ENCODE assay signal across 8 mouse cellular contexts in the genomic region with DNA sequence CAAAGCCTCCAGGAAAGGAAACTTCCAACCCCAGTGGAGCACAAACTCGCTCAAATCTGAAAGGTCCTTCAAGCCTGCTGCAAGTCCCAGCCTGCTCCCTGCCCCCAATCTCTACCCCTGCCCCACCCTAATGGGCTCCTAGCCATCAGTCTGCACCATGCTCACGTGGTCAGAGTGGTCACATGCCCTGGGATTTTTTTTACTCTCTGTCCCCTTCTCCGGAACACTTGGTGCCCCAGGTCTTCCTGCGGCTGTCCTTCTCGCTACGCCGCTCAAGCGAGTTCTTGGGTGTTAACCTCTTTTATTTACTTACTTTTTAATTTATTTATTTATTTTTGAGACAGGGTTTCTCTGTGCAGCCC. TPM values are rescaled to one million over a fixed set of nuclear protein-coding genes. Genes with fewer than 3 reads are reported as not detected.
A peak's percentile ranks its signal among the peaks of the same experiment; 100 is the strongest.
DNase-seq lines count a peak whose midpoint lies in the region.

No protein-coding gene starts in this region.

- peak; percentile 62 for DNase-seq in adrenal gland, adult 2 months
- DNase-seq in adrenal gland, adult 18-20 months (ENCODE audit: low spot score in 2 of 2): no peak
- peak; percentile 47 to 56 for DNase-seq in spleen, adult 18-20 months
- no peak for DNase-seq in spleen, postnatal 10 days (ENCODE audit: low spot score in 2 of 2)
- peak; percentile 90 for DNase-seq in kidney, adult 18-20 months
- DNase-seq in lung, postnatal 4 days: peak; percentile 73 to 81
- no peak for DNase-seq in thymus, postnatal 4 days
- DNase-seq in thymus, postnatal 36 days: no peak

RNA-seq across cellular contexts. Expression of a gene that starts 25.7 kb away (rescaled TPM):
- 10 to 100 TPM; 57.7 to 66.4 TPM for total RNA-seq in adrenal gland, adult 2 months (2021)
- 55.1 and 65.8 TPM in 2 replicates for polyA plus RNA-seq in adrenal gland, adult 2 months (2012; rRNA removed)
- total RNA-seq in adrenal gland, adult 18-20 months (2021): 10 to 100 TPM; 62.7 to 75.9 TPM

RNA-seq across cellular contexts. Expression of a gene that starts 45.7 kb away (rescaled TPM):
- 100 to 1,000 TPM in 1 of 2 experiments, 10 to 100 TPM in 1; 96.2 to 200 TPM for total RNA-seq in adrenal gland, adult 2 months (2021)
- 147 and 150 TPM in 2 replicates for polyA plus RNA-seq in adrenal gland, adult 2 months (2012; rRNA removed)
- 100 to 1,000 TPM; 116 to 190 TPM for total RNA-seq in adrenal gland, adult 18-20 months (2021)

Comparison
In these comparisons a context has a peak if more than half of its experiments do, and no peak if none do; other contexts are left out.
1. DNase-seq: peak in adrenal gland, adult 2 months (single experiment), spleen, adult 18-20 months (2 of 2), kidney, adult 18-20 months (single experiment) and lung, postnatal 4 days (2 of 2); none in adrenal gland, adult 18-20 months (0 of 2), spleen, postnatal 10 days (0 of 2), thymus, postnatal 4 days (single experiment) and thymus, postnatal 36 days (0 of 2).